Mouse (Mus musculus) intestine, postnatal 0 days (tissue): ENCODE data around the gene Eif5b. TPM values are rescaled to one million over a fixed set of nuclear protein-coding genes. Genes with fewer than 3 reads are reported as not detected.

Experiments
- ATAC-seq: fragments of 200-750 bp; cut with Nextera tagmentation; 2 replicates; pipeline ENCODE4 v1.8.0; 2017; ENCODE audit warnings: mild to moderate bottlenecking, moderate TSS enrichment, moderate library complexity
- H3K27ac ChIP-seq: fragments of 300-500 bp; sonication (generic); 2 replicates; pipeline ENCODE4 v1.5.1; 2014; ENCODE audit warnings: mild to moderate bottlenecking, low read depth, low read length, moderate library complexity
- H3K27me3 ChIP-seq: fragments of 300-500 bp; sonication (generic); replicated peaks from 2 replicates; pipeline ENCODE4 v1.6.1; 2014; ENCODE audit warnings: low read length, mixed read lengths; ENCODE audit not compliant: control insufficient read depth, insufficient read depth
- H3K36me3 ChIP-seq: fragments of 300-500 bp; sonication (generic); 2 replicates; pipeline ENCODE4 v1.6.1; 2014; ENCODE audit warnings: mild to moderate bottlenecking, moderate library complexity; ENCODE audit not compliant: control insufficient read depth, insufficient read depth
- H3K4me1 ChIP-seq: fragments of 300-500 bp; sonication (generic); replicated peaks from 2 replicates; pipeline ENCODE4 v1.6.1; 2014; ENCODE audit warnings: antibody characterized with exemption, low read length, mixed read lengths; ENCODE audit not compliant: control insufficient read depth, insufficient read depth
- H3K4me2 ChIP-seq: fragments of 300-500 bp; sonication (generic); replicated peaks from 2 replicates; pipeline ENCODE4 v1.6.1; 2014; ENCODE audit warnings: low read depth, mild to moderate bottlenecking, moderate library complexity
- H3K4me3 ChIP-seq: fragments of 300-500 bp; sonication (generic); 2 replicates; pipeline ENCODE4 v1.5.1; 2014; ENCODE audit warnings: low read depth, low read length
- H3K9ac ChIP-seq: fragments of 300-500 bp; sonication (generic); 2 replicates; pipeline ENCODE4 v1.6.1; 2014; ENCODE audit warnings: mild to moderate bottlenecking, low read depth, low read length
- H3K9me3 ChIP-seq: fragments of 300-500 bp; sonication (generic); 2 replicates; pipeline ENCODE4 v1.6.1; 2016; ENCODE audit warnings: mixed run types; ENCODE audit not compliant: control insufficient read depth
- CTCF ChIP-seq: sonication (generic); IDR thresholded peaks from 2 replicates; pipeline ENCODE4 v1.5.1; 2016; ENCODE audit warnings: low read depth, mild to moderate bottlenecking, control low read depth, antibody characterized with exemption, moderate library complexity
- WGBS: fragments of 180-500 bp; shearing (Covaris S2); extraction: QIAGEN DNeasy Blood & Tissue Kit; methylation state at CpG from one replicate; pipeline ENCODE4 v1.1.7; 2014; 5-methylcytosine and 5-hydroxymethylcytosine counted together
- polyA plus RNA-seq: library from polyadenylated mRNA; unstranded; fragments of >200 nt; fragmentation: Nextera tagmentation; extraction: Ambion mirVana; gene quantifications from 2 replicates; pipeline ENCODE4 v1.2.1, GENCODE M21; 2015

Eif5b gene
- 14.8 and 17.2 TPM in 2 replicates for polyA plus RNA-seq

DNA sequence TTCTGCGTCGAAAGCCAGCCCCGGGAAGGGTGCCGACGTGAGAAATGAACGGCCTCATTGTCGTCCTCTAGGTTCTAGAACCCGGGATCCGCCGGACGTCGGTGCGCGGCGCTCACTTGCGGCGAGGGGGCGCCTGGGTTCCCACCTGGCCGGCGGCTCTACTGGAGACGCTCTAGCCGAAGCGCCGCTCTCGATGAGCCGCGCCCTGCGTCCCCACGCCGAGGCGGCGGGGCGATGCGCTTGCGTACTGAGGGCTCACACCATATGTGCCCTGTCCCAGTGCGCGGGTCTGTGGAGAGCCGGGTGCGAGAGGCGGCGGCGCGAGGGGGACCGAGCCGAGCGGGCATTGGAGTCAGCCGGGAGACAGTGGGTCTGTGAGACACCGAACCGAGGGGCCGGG, at the start of gene Eif5b, which contains the start of gene Txndc9:
Gene Eif5b (plus strand): TSS at position 144 of the 400 bp plus-strand sequence.
Gene Txndc9 (minus strand): TSS at position 27 of the 400 bp plus-strand sequence.
- under 1% methylated on average over 50 of the region's 50 CpGs for WGBS
- peak within 1 kb of the TSS; percentile 66 for H3K4me2 ChIP-seq
- peak; percentile 87 for ATAC-seq
- H3K27ac ChIP-seq: peak within 1 kb of the TSS; percentile 92
- peak; percentile 77 for TF ChIP-seq CTCF
- H3K9me3 ChIP-seq: no peaks in the 10 kb centered on the region
- H3K27me3 ChIP-seq: no peaks in the 10 kb centered on the region
- peaks cover 4% of the 10 kb centered on the region; the same call in 1 of the 2 replicates for H3K4me1 ChIP-seq
- peaks cover 26% of the 10 kb centered on the region for H3K36me3 ChIP-seq
- peak within 1 kb of the TSS; percentile 96 for H3K4me3 ChIP-seq
- H3K9ac ChIP-seq: peak within 1 kb of the TSS; percentile 88

DNA sequence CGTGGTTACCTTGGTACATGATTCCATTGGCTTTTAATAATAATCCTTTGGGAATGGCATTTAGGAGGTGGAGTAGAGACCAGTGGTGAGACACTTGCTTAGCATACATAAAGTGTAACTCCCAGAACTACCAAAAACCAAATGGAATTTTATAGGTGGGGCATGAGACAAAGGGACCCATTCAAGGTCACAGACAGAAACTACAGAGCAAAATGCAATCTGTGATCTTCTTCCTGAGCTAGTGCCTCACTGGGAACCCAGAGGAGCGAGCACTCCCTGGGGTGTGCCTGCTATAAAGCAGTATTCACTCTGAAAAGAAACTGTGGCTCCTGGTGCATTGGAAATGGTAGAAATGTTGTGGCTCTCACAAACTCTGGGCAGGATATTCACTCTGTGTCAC, 48.9 kb upstream of the Eif5b start:
- TF ChIP-seq CTCF: no peak
- H3K36me3 ChIP-seq: no peaks in the 10 kb centered on the region
- no peak for ATAC-seq
- WGBS: 56% methylated on average over 2 of the region's 2 CpGs
- no peak overlapping the region for H3K27ac ChIP-seq
- no peaks in the 10 kb centered on the region for H3K4me1 ChIP-seq
- H3K27me3 ChIP-seq: no peaks in the 10 kb centered on the region
- H3K4me2 ChIP-seq: no peak overlapping the region
- H3K4me3 ChIP-seq: no peak overlapping the region
- H3K9me3 ChIP-seq: no peaks in the 10 kb centered on the region
- no peak overlapping the region for H3K9ac ChIP-seq

DNA sequence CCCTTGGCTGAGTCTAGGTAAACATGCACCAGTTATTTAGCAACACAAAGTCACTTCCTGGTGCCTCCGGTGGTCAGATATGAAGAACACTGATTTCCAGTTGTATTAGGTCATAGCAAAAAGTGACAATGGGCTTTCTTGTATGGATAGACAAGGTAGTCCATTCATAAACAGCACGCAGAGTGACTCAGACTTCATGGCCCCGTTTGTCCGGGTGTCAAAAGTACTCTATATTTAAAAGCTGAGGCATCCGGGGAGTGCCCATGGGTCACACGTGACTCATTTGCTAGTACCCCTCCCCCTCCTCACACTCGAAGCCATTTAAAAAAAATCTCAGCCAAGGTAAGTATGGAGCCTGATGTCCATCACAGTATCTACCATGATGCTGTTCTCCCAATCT, 43.0 kb upstream of the Eif5b start:
- ATAC-seq: no peak
- no peak overlapping the region for H3K27ac ChIP-seq
- no peak overlapping the region for H3K4me3 ChIP-seq
- H3K27me3 ChIP-seq: no peaks in the 10 kb centered on the region
- 74% methylated on average over 7 of the region's 7 CpGs for WGBS
- no peaks in the 10 kb centered on the region for H3K9me3 ChIP-seq
- no peak overlapping the region for H3K9ac ChIP-seq
- no peaks in the 10 kb centered on the region for H3K36me3 ChIP-seq
- TF ChIP-seq CTCF: no peak
- H3K4me1 ChIP-seq: no peaks in the 10 kb centered on the region
- no peak overlapping the region for H3K4me2 ChIP-seq

DNA sequence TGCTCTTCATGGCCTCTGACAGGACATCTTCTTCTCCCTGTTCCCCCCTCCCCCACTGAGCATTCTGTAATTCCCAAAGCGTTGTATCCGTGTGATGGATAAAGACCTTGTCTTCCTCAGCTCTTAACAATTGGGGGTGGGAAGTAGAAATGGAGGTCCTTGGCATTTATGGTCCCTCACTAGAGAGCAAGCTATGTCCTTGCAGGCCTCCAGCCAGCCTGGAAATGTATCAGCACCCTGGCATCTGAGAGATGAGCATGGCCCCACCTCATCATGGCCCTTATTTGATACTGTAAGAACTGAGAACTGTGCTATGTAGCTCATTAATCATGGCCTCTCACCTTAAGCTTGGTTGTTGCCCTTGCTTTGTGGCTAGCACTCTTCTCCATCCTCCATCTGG, 42.6 kb upstream of the Eif5b start:
- no peak overlapping the region for H3K4me2 ChIP-seq
- no peak overlapping the region for H3K9ac ChIP-seq
- no peaks in the 10 kb centered on the region for H3K27me3 ChIP-seq
- no peak for ATAC-seq
- WGBS: 90% methylated on average over 2 of the region's 2 CpGs
- no peak for TF ChIP-seq CTCF
- no peaks in the 10 kb centered on the region for H3K4me1 ChIP-seq
- H3K27ac ChIP-seq: no peak overlapping the region
- H3K9me3 ChIP-seq: no peaks in the 10 kb centered on the region
- no peaks in the 10 kb centered on the region for H3K36me3 ChIP-seq
- H3K4me3 ChIP-seq: no peak overlapping the region

DNA sequence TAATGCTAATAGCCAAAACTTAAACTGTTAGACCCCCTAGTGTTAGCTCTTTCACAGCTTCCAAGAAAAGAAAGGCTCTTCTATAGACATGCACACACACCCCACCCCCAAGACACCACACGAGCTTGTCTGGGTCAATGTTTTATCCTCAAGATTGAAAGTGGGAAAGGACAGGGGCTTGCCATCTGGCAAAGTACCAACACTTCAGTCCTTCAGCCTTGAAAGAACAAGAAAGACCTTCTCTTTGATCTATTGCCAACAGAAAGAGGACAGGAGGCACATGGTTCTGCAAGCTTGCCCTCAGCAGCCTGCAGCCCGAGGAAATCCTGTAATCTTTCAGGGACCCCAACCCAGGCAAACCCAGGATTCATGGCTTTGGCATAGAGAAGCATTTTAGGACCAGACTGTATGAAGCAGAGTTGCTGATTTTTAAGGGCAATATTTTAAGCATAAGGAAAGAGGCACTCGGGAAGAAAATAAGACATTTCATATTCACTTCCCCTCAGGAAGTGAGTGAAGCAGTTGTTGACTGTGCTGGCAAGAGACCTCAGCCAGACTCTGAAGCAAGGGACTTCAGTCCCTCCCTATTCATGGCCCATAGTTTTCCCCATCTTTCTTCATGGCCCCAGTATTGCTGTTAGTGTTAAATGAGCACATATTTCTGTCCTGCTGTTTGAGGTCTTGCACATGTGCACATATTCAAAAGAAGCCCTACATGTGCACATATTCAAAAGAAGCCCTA, 40.9 kb upstream of the Eif5b start:
- no peak overlapping the region for H3K4me3 ChIP-seq
- no peaks in the 10 kb centered on the region for H3K9me3 ChIP-seq
- no peak overlapping the region for H3K9ac ChIP-seq
- TF ChIP-seq CTCF: no peak
- H3K27me3 ChIP-seq: no peaks in the 10 kb centered on the region
- H3K4me2 ChIP-seq: no peak overlapping the region
- H3K27ac ChIP-seq: no peak overlapping the region
- WGBS: 22% methylated on average over 3 of the region's 3 CpGs
- H3K36me3 ChIP-seq: no peaks in the 10 kb centered on the region
- H3K4me1 ChIP-seq: no peaks in the 10 kb centered on the region
- no peak for ATAC-seq

DNA sequence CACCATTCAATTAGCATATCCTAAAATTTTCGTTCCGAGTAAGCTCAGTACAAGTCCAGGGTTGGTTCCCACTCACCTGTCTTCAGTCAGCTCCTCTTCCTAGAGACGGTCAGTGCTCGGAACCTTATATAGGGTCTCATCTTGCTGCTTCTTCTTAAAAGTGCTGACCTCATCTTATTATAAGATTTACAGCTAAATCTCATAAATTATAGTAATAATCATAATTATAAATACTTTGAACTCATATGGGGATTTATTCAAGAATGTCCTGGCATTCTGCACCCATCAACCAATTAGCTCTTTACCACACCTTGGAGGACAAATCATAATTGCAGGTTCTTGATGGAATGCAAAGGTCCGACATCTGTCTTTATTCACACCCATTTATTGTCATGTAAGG, 40.2 kb upstream of the Eif5b start, which contains the start of gene Lyg1:
Gene Lyg1 (minus strand): TSS at position 101 of the 400 bp plus-strand sequence.
- no peaks in the 10 kb centered on the region for H3K4me1 ChIP-seq
- no peak within 1 kb of the TSS for H3K9ac ChIP-seq
- H3K4me3 ChIP-seq: no peak within 1 kb of the TSS
- H3K27ac ChIP-seq: no peak within 1 kb of the TSS
- TF ChIP-seq CTCF: no peak
- 90% methylated on average over 5 of the region's 5 CpGs for WGBS
- H3K4me2 ChIP-seq: no peak within 1 kb of the TSS
- H3K9me3 ChIP-seq: no peaks in the 10 kb centered on the region
- H3K36me3 ChIP-seq: no peaks in the 10 kb centered on the region
- no peak for ATAC-seq
- H3K27me3 ChIP-seq: no peaks in the 10 kb centered on the region
